Mouse (Mus musculus) lung, postnatal 0 days (tissue): Measurements from ENCODE around the gene Atxn7.
"Not testable (repeated sequence)": the region's sequence is repeated elsewhere in the genome, so short reads cannot be mapped to it uniquely, and the experiment has no call there.

Experiments
- CTCF ChIP-seq: IDR thresholded peaks from 2 replicates; pipeline ENCODE4 v1.5.1; 2016; ENCODE audit warnings: antibody characterized with exemption, mild to moderate bottlenecking
- EP300 ChIP-seq: IDR thresholded peaks from 2 replicates; pipeline ENCODE4 v1.6.1; 2016; ENCODE audit warnings: antibody characterized with exemption, mild to moderate bottlenecking, control low read depth

DNA sequence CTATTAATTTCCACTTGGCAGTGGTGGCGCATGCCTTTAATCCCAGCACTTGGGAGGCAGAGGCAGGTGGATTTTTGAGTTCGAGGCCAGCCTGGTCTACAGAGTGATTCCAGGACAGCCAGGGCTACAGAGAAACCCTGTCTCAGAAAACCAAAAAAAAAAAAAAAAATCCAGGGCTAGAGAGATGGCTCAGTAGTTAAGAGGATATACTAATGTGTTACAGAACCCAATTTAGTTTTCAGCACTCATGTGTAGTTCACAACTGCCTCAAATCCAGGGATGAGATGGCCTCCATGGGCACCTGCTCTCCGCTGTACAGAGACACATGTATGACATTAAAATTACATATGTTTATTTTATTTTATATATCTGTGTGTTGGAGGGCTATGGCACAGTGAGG, 9.1 kb upstream of the Atxn7 start:
- TF ChIP-seq CTCF, EP300: not testable (repeated sequence)
